Mouse (Mus musculus) induced T-regulatory cell, adult 2 months (primary cell): ENCODE measurements at regions not wholly inside any gene's neighbourhood (a gene's known extent, or its start where the extent isn't known, plus 50 kb on each side); places are given as distances from the start of the nearest gene placed in this dataset.

Experiments
- DNase-seq: peaks from one replicate; pipeline ENCODE4 v3.0.0-alpha.2; 2012; ENCODE audit warnings: low read depth

- no peak for DNase-seq
These were observed 674.0 kb downstream of the Gsdmc2 start for GRCm38 (mm10) chr15:63171003-63171402.

- DNase-seq, result no peak
These were observed 674.8 kb downstream of the Gsdmc2 start for GRCm38 (mm10) chr15:63170171-63170570.

- DNase-seq, result no peak
These were observed 678.6 kb downstream of the Gsdmc2 start for GRCm38 (mm10) chr15:63166411-63166810.

- DNase-seq, result no peak
These were observed 681.3 kb downstream of the Gsdmc2 start for GRCm38 (mm10) chr15:63163550-63164279.

GRCm38 (mm10) chr15:63162881-63163549, 682.0 kb downstream of the Gsdmc2 start:
- DNase-seq, result no peak

- peak; percentile 66 for DNase-seq
These were observed 721.8 kb downstream of the Gsdmc2 start for GRCm38 (mm10) chr15:63123123-63123688.

GRCm38 (mm10) chr15:63112918-63113317, 732.1 kb downstream of the Gsdmc2 start:
- no peak for DNase-seq

- no peak for DNase-seq
These were observed 744.9 kb downstream of the Gsdmc2 start for GRCm38 (mm10) chr15:63100093-63100492.

GRCm38 (mm10) chr15:63081972-63082371, 763.0 kb downstream of the Gsdmc2 start:
- DNase-seq, result no peak

GRCm38 (mm10) chr15:63079825-63080224, 765.2 kb downstream of the Gsdmc2 start:
- no peak for DNase-seq

- DNase-seq, result no peak
These were observed 773.1 kb downstream of the Gsdmc2 start for GRCm38 (mm10) chr15:63071921-63072320.

- no peak for DNase-seq
These were observed 777.9 kb downstream of the Gsdmc2 start for GRCm38 (mm10) chr15:63067126-63067525.

GRCm38 (mm10) chr15:63066020-63066439, 778.9 kb downstream of the Gsdmc2 start:
- no peak for DNase-seq

GRCm38 (mm10) chr15:63061891-63062290, 783.1 kb downstream of the Gsdmc2 start:
- no peak for DNase-seq

- no peak for DNase-seq
These were observed 784.2 kb downstream of the Gsdmc2 start for GRCm38 (mm10) chr15:63060826-63061225.

- DNase-seq, result no peak
These were observed 792.3 kb downstream of the Gsdmc2 start for GRCm38 (mm10) chr15:63052570-63053255.

- no peak for DNase-seq
These were observed 794.9 kb downstream of the Gsdmc2 start for GRCm38 (mm10) chr15:63050033-63050432.

GRCm38 (mm10) chr15:63042367-63042766, 802.6 kb downstream of the Gsdmc2 start:
- DNase-seq, result no peak

- DNase-seq, result no peak
These were observed 808.7 kb downstream of the Gsdmc2 start for GRCm38 (mm10) chr15:63036241-63036640.

- no peak for DNase-seq
These were observed 824.2 kb downstream of the Gsdmc2 start for GRCm38 (mm10) chr15:63020826-63021225.

GRCm38 (mm10) chr15:63017966-63018365, 827.0 kb downstream of the Gsdmc2 start:
- no peak for DNase-seq

- peak; percentile 41 for DNase-seq
These were observed 838.3 kb downstream of the Gsdmc2 start for GRCm38 (mm10) chr15:63006471-63007228.
